In the genomic region with DNA sequence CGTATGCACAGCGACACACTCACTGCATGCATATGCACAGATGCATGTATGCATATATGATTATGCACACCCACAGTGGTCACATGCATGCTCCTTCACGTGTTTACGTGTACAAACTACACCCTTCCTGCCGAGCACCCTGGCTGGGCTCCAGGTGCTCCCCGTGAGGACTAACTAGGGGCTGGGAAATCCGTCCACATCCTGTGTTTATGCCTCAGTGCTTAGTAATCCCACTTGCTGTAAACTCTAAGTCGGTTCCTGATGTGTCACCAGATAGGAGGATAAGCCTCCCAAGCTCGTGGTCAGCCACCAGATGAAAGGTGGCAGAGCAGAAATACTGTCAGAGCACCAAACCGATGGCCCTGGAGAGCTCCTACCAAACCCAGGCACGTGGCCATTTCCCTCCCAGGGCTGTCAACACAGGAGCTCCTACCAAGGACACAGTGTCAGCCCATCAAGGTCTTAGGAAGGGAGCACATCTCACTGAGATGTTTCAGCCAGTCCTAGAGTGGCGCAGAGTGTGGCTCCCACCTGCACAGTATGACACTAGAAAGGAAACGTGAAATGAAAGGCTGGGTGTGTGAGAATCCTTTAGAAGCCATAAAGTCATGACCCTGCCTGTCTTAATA, we compare ENCODE assay signal across 15 mouse cellular contexts.
DNase-seq lines count a peak whose midpoint lies in the region; ATAC-seq and TF ChIP-seq lines count a peak whose summit lies in the region.
"Had no signal": no experiment of that assay in that cellular context is flagged by ENCODE, and none has a peak within 500 bp of the region (broad histone marks: within the 10 kb centered on the region; RNA-seq: fewer than 3 reads in every experiment).

No protein-coding gene starts in this region.

- H3K4me1 ChIP-seq in lung, embryonic 14.5 days (ENCODE audit: insufficient read depth): no peaks in the 10 kb centered on the region
- H3K4me1 ChIP-seq in stomach, embryonic 16.5 days (ENCODE audit: control insufficient read depth, insufficient read depth, low read length): 0 out of 2 replicates have a peak, but pooled peaks cover 5% of the 10 kb centered on the region
- no peaks in the 10 kb centered on the region for H3K4me1 ChIP-seq in forebrain, postnatal 0 days (ENCODE audit: insufficient read depth)
- H3K4me1 ChIP-seq: hindbrain, embryonic 12.5 days; liver, embryonic 12.5 days; midbrain, embryonic 10.5 days had no signal

- H3K4me2 ChIP-seq in lung, embryonic 14.5 days: no peak overlapping the region
- H3K4me2 ChIP-seq in stomach, embryonic 16.5 days (ENCODE audit: low read depth, low read length): no peak overlapping the region
- H3K4me2 ChIP-seq in forebrain, postnatal 0 days (ENCODE audit: low read depth): no peak overlapping the region
- H3K4me2 ChIP-seq: hindbrain, embryonic 12.5 days; liver, embryonic 12.5 days had no signal

- H3K27me3 ChIP-seq in lung, embryonic 14.5 days (ENCODE audit: insufficient read depth, low read length): no peaks in the 10 kb centered on the region
- no peaks in the 10 kb centered on the region for H3K27me3 ChIP-seq in stomach, embryonic 16.5 days (ENCODE audit: control insufficient read depth, insufficient read depth, low read length)
- no peaks in the 10 kb centered on the region for H3K27me3 ChIP-seq in forebrain, postnatal 0 days (ENCODE audit: insufficient read depth, low read length)
- H3K27me3 ChIP-seq: hindbrain, embryonic 12.5 days; liver, embryonic 12.5 days had no signal

- H3K9me3 ChIP-seq in lung, embryonic 14.5 days (ENCODE audit: low read depth, low read length): no peaks in the 10 kb centered on the region
- H3K9me3 ChIP-seq in stomach, embryonic 16.5 days (replicated peaks; ENCODE audit: control insufficient read depth, low read length): no peaks in the 10 kb centered on the region
- no peaks in the 10 kb centered on the region for H3K9me3 ChIP-seq in forebrain, postnatal 0 days (ENCODE audit: low read length)
- H3K9me3 ChIP-seq: hindbrain, embryonic 12.5 days; liver, embryonic 12.5 days; midbrain, embryonic 10.5 days had no signal

- H3K36me3 ChIP-seq in lung, embryonic 14.5 days (ENCODE audit: insufficient read depth): no peaks in the 10 kb centered on the region
- H3K36me3 ChIP-seq in stomach, embryonic 16.5 days (ENCODE audit: control insufficient read depth, insufficient read depth, low read length): no peaks in the 10 kb centered on the region
- no peaks in the 10 kb centered on the region for H3K36me3 ChIP-seq in forebrain, postnatal 0 days (ENCODE audit: insufficient read depth)
- H3K36me3 ChIP-seq: hindbrain, embryonic 12.5 days; liver, embryonic 12.5 days; midbrain, embryonic 10.5 days had no signal

- H3K9ac ChIP-seq in lung, embryonic 14.5 days: no peak overlapping the region
- no peak overlapping the region for H3K9ac ChIP-seq in stomach, embryonic 16.5 days (ENCODE audit: low read length)
- no peak overlapping the region for H3K9ac ChIP-seq in forebrain, postnatal 0 days
- H3K9ac ChIP-seq: hindbrain, embryonic 12.5 days; liver, embryonic 12.5 days had no signal

- H3K27ac ChIP-seq in lung, embryonic 14.5 days (ENCODE audit: low read depth): no peak overlapping the region
- H3K27ac ChIP-seq in stomach, embryonic 16.5 days (ENCODE audit: low read length): no peak overlapping the region
- no peak overlapping the region for H3K27ac ChIP-seq in forebrain, postnatal 0 days (ENCODE audit: low read depth, low read length)
- H3K27ac ChIP-seq: heart, adult 2 months; hindbrain, embryonic 12.5 days; liver, embryonic 12.5 days; midbrain, embryonic 10.5 days had no signal

- peak; percentile 47; the same call in 1 of the 2 replicates for ATAC-seq in lung, embryonic 14.5 days (ENCODE audit: insufficient read depth)
- peak; percentile 53; the same call in 1 of the 2 replicates for ATAC-seq in stomach, embryonic 16.5 days (ENCODE audit: insufficient read depth, low FRiP score)
- ATAC-seq in erythroid progenitor cell, adult 5-6 weeks (replicated peaks; ENCODE audit: low FRiP score, poor library complexity, severe bottlenecking): no peak
- ATAC-seq in forebrain, postnatal 0 days: no peak
- ATAC-seq: liver, embryonic 12.5 days had no signal

- no peak overlapping the region for H3K4me3 ChIP-seq in lung, embryonic 14.5 days (ENCODE audit: low read depth, low read length)
- H3K4me3 ChIP-seq in stomach, embryonic 16.5 days (replicated peaks; ENCODE audit: low read length): no peak overlapping the region
- H3K4me3 ChIP-seq in forebrain, postnatal 0 days (ENCODE audit: low read depth, low read length): no peak overlapping the region
- H3K4me3 ChIP-seq: heart, adult 2 months; hindbrain, embryonic 12.5 days; liver, embryonic 12.5 days; midbrain, embryonic 10.5 days; myocyte had no signal

- WGBS in lung, embryonic 14.5 days: 44% methylated on average over 13 of the region's 13 CpGs
- WGBS in stomach, embryonic 16.5 days: 50% methylated on average over 13 of the region's 13 CpGs
- WGBS in forebrain, postnatal 0 days: 80% methylated on average over 13 of the region's 13 CpGs

- no peak for TF ChIP-seq CTCF in lung, embryonic 14.5 days (IDR thresholded peaks at IDR 0.05; ENCODE audit: low read depth)
- no peak for TF ChIP-seq CTCF in forebrain, postnatal 0 days (IDR thresholded peaks at IDR 0.05; ENCODE audit: low read depth)

- DNase-seq in ovary, adult 18-20 months (ENCODE audit: low spot score): peak; percentile 28
- DNase-seq in ovary, postnatal 14 days (ENCODE audit: low spot score): no peak
- DNase-seq in adrenal gland, adult (ENCODE audit: inconsistent age in 2 of 2, low spot score in 1 of 2): peak; percentile 62 to 88
- peak; percentile 65 for DNase-seq in lung, embryonic 14.5 days
- DNase-seq in forebrain, postnatal 0 days: no peak
- DNase-seq: cerebellum, adult 9-11 months; kidney, adult 2 months; thymus, adult 18-20 months had no signal

Comparison
In these comparisons a context has a peak if more than half of its experiments do, and no peak if none do; other contexts are left out.
1. DNase-seq: peak in ovary, adult 18-20 months (single experiment), adrenal gland, adult (2 of 2) and lung, embryonic 14.5 days (single experiment); none in ovary, postnatal 14 days (single experiment) and forebrain, postnatal 0 days (single experiment).
2. ATAC-seq: peak in lung, embryonic 14.5 days (single experiment) and stomach, embryonic 16.5 days (single experiment); none in erythroid progenitor cell, adult 5-6 weeks (single experiment) and forebrain, postnatal 0 days (single experiment).